Mouse (Mus musculus): ENCODE measurements around the gene Sema6d. TPM values are rescaled to one million over a fixed set of nuclear protein-coding genes. Genes with fewer than 3 reads are reported as not detected.
A peak's percentile ranks its signal among the peaks of the same experiment; 100 is the strongest.

The Sema6d gene
- total RNA-seq, 1 experiment from 2014 or later: not detected

- no peak for ATAC-seq (replicated peaks in 1 of 2; ENCODE audit: insufficient read depth in 1 of 2, low FRiP score in 2 of 2, low TSS enrichment in 1 of 2, low read depth in 1 of 2, poor library complexity in 2 of 2, severe bottlenecking in 2 of 2)
These were observed 315.1 kb downstream of the Sema6d start for GRCm38 (mm10) chr2:124404631-124405562.

GRCm38 (mm10) chr2:124408956-124409355 lies 319.2 kb downstream of the Sema6d start:
- no peak for ATAC-seq (replicated peaks in 1 of 2; ENCODE audit: insufficient read depth in 1 of 2, low FRiP score in 2 of 2, low TSS enrichment in 1 of 2, low read depth in 1 of 2, poor library complexity in 2 of 2, severe bottlenecking in 2 of 2)

- ATAC-seq (replicated peaks in 1 of 2; ENCODE audit: insufficient read depth in 1 of 2, low FRiP score in 2 of 2, low TSS enrichment in 1 of 2, low read depth in 1 of 2, poor library complexity in 2 of 2, severe bottlenecking in 2 of 2): no peak
These were observed 327.0 kb downstream of the Sema6d start for GRCm38 (mm10) chr2:124416730-124417129.

- no peak for ATAC-seq (replicated peaks in 1 of 2; ENCODE audit: insufficient read depth in 1 of 2, low FRiP score in 2 of 2, low TSS enrichment in 1 of 2, low read depth in 1 of 2, poor library complexity in 2 of 2, severe bottlenecking in 2 of 2)
These were observed 328.6 kb downstream of the Sema6d start for GRCm38 (mm10) chr2:124418319-124418718.

GRCm38 (mm10) chr2:124420170-124420825 lies 330.5 kb downstream of the Sema6d start:
- peak in 1 of 2 experiments; percentile 44; a peak in 1 of 4 replicates for ATAC-seq (replicated peaks in 1 of 2; ENCODE audit: insufficient read depth in 1 of 2, low FRiP score in 2 of 2, low TSS enrichment in 1 of 2, low read depth in 1 of 2, poor library complexity in 2 of 2, severe bottlenecking in 2 of 2)

- no peak for ATAC-seq (replicated peaks in 1 of 2; ENCODE audit: insufficient read depth in 1 of 2, low FRiP score in 2 of 2, low TSS enrichment in 1 of 2, low read depth in 1 of 2, poor library complexity in 2 of 2, severe bottlenecking in 2 of 2)
These were observed 340.0 kb downstream of the Sema6d start for GRCm38 (mm10) chr2:124429744-124430143.

- no peak for ATAC-seq (replicated peaks in 1 of 2; ENCODE audit: insufficient read depth in 1 of 2, low FRiP score in 2 of 2, low TSS enrichment in 1 of 2, low read depth in 1 of 2, poor library complexity in 2 of 2, severe bottlenecking in 2 of 2)
These were observed 340.9 kb downstream of the Sema6d start for GRCm38 (mm10) chr2:124430708-124431107.

- no peak for ATAC-seq (replicated peaks in 1 of 2; ENCODE audit: insufficient read depth in 1 of 2, low FRiP score in 2 of 2, low TSS enrichment in 1 of 2, low read depth in 1 of 2, poor library complexity in 2 of 2, severe bottlenecking in 2 of 2)
These were observed 345.7 kb downstream of the Sema6d start for GRCm38 (mm10) chr2:124435382-124436002.

- ATAC-seq (replicated peaks in 1 of 2; ENCODE audit: insufficient read depth in 1 of 2, low FRiP score in 2 of 2, low TSS enrichment in 1 of 2, low read depth in 1 of 2, poor library complexity in 2 of 2, severe bottlenecking in 2 of 2): no peak
These were observed 346.9 kb downstream of the Sema6d start for GRCm38 (mm10) chr2:124436704-124437103.

GRCm38 (mm10) chr2:124444199-124444598 lies 354.4 kb downstream of the Sema6d start:
- peak; percentile 71 to 81 for ATAC-seq (replicated peaks in 1 of 2; ENCODE audit: insufficient read depth in 1 of 2, low FRiP score in 2 of 2, low TSS enrichment in 1 of 2, low read depth in 1 of 2, poor library complexity in 2 of 2, severe bottlenecking in 2 of 2)

- ATAC-seq (replicated peaks in 1 of 2; ENCODE audit: insufficient read depth in 1 of 2, low FRiP score in 2 of 2, low TSS enrichment in 1 of 2, low read depth in 1 of 2, poor library complexity in 2 of 2, severe bottlenecking in 2 of 2): no peak
These were observed 366.1 kb downstream of the Sema6d start for GRCm38 (mm10) chr2:124455881-124456280.

- no peak for ATAC-seq (replicated peaks in 1 of 2; ENCODE audit: insufficient read depth in 1 of 2, low FRiP score in 2 of 2, low TSS enrichment in 1 of 2, low read depth in 1 of 2, poor library complexity in 2 of 2, severe bottlenecking in 2 of 2)
These were observed 367.2 kb downstream of the Sema6d start for GRCm38 (mm10) chr2:124456999-124457398.

- ATAC-seq (replicated peaks in 1 of 2; ENCODE audit: insufficient read depth in 1 of 2, low FRiP score in 2 of 2, low TSS enrichment in 1 of 2, low read depth in 1 of 2, poor library complexity in 2 of 2, severe bottlenecking in 2 of 2): no peak
These were observed 368.3 kb downstream of the Sema6d start for GRCm38 (mm10) chr2:124458028-124458427.

- no peak for ATAC-seq (replicated peaks in 1 of 2; ENCODE audit: insufficient read depth in 1 of 2, low FRiP score in 2 of 2, low TSS enrichment in 1 of 2, low read depth in 1 of 2, poor library complexity in 2 of 2, severe bottlenecking in 2 of 2)
These were observed 371.2 kb downstream of the Sema6d start for GRCm38 (mm10) chr2:124460956-124461355.

GRCm38 (mm10) chr2:124461378-124461851 lies 371.6 kb downstream of the Sema6d start:
- no peak for ATAC-seq (replicated peaks in 1 of 2; ENCODE audit: insufficient read depth in 1 of 2, low FRiP score in 2 of 2, low TSS enrichment in 1 of 2, low read depth in 1 of 2, poor library complexity in 2 of 2, severe bottlenecking in 2 of 2)

GRCm38 (mm10) chr2:124465004-124465946 lies 375.5 kb downstream of the Sema6d start:
- no peak for ATAC-seq (replicated peaks in 1 of 2; ENCODE audit: insufficient read depth in 1 of 2, low FRiP score in 2 of 2, low TSS enrichment in 1 of 2, low read depth in 1 of 2, poor library complexity in 2 of 2, severe bottlenecking in 2 of 2)

- no peak for ATAC-seq (replicated peaks in 1 of 2; ENCODE audit: insufficient read depth in 1 of 2, low FRiP score in 2 of 2, low TSS enrichment in 1 of 2, low read depth in 1 of 2, poor library complexity in 2 of 2, severe bottlenecking in 2 of 2)
These were observed 377.7 kb downstream of the Sema6d start for GRCm38 (mm10) chr2:124467429-124467828.
